Mouse (Mus musculus) MEL (cell line): Measurements from ENCODE around the gene Gm3404. TPM values are rescaled to one million over a fixed set of nuclear protein-coding genes. Genes with fewer than 3 reads are reported as not detected.
"Not testable (repeated sequence)": the region's sequence is repeated elsewhere in the genome, so short reads cannot be mapped to it uniquely, and the experiment has no call there.

ENCODE experiments used
- DNase-seq: peaks from one replicate; pipeline ENCODE4 v3.0.0; 2011; ENCODE audit warnings: low read depth, low spot score
- H3K27ac ChIP-seq: 2 replicates; pipeline ENCODE4 v1.5.1; 2012; ENCODE audit warnings: low read depth, mild to moderate bottlenecking, control low read depth, low read length, moderate library complexity; ENCODE audit not compliant: control insufficient read depth
- H3K27me3 ChIP-seq, 2 experiments: fragments of 150-350 bp in 1 of 2; sonication (generic) in 1 of 2; 2 replicates each; pipeline ENCODE4 v1.6.1; 2012; ENCODE audit warnings: low read length in 2 of 2, mild to moderate bottlenecking in 2 of 2, improper control_type of control experiment in 1 of 2, moderate library complexity in 1 of 2; ENCODE audit not compliant: insufficient read depth in 2 of 2, control insufficient read depth in 1 of 2
- H3K36me3 ChIP-seq, 2 experiments: 2 replicates each; pipeline ENCODE4 v1.6.1; 2012 to 2014; ENCODE audit warnings: low read length in 2 of 2, improper control_type of control experiment in 1 of 2, inconsistent platforms in 1 of 2, mild to moderate bottlenecking in 1 of 2; ENCODE audit not compliant: insufficient read depth in 2 of 2, control insufficient read depth in 1 of 2
- H3K4me1 ChIP-seq, 2 experiments: fragments of 150-350 bp in 1 of 2; sonication (generic) in 1 of 2; 2 replicates each; pipeline ENCODE4 v1.6.1; 2012; ENCODE audit warnings: low read length in 2 of 2, improper control_type of control experiment in 1 of 2, mild to moderate bottlenecking in 1 of 2; ENCODE audit not compliant: insufficient read depth in 2 of 2, control insufficient read depth in 1 of 2
- H3K4me3 ChIP-seq, 2 experiments: fragments of 150-350 bp in 1 of 2; sonication (generic) in 1 of 2; 2 replicates each; pipeline ENCODE4 v1.5.1; 2012; ENCODE audit warnings: low read depth in 2 of 2, low read length in 2 of 2, mild to moderate bottlenecking in 2 of 2, moderate library complexity in 2 of 2, control low read depth in 1 of 2, improper control_type of control experiment in 1 of 2; ENCODE audit not compliant: control insufficient read depth in 1 of 2, insufficient read depth in 1 of 2
- H3K79me2 ChIP-seq: 2 replicates; pipeline ENCODE4 v1.6.1; 2012; ENCODE audit warnings: mild to moderate bottlenecking, low read length, moderate library complexity; ENCODE audit not compliant: control insufficient read depth, poor library complexity, insufficient read depth
- H3K9ac ChIP-seq: 2 replicates; pipeline ENCODE4 v1.6.1; 2012; ENCODE audit warnings: low read depth, mild to moderate bottlenecking, control low read depth, low read length, moderate library complexity; ENCODE audit not compliant: control insufficient read depth, poor library complexity, severe bottlenecking
- H3K9me3 ChIP-seq: fragments of 150-350 bp; sonication (generic); replicated peaks from 2 replicates; pipeline ENCODE4 v1.6.1; 2012; ENCODE audit warnings: mild to moderate bottlenecking, low read length, improper control_type of control experiment, moderate library complexity; ENCODE audit not compliant: insufficient read depth
- E2F4 ChIP-seq: IDR thresholded peaks from 2 replicates; pipeline ENCODE4 v1.6.1; 2011; ENCODE audit warnings: low read depth, low read length, improper control_type of control experiment, borderline replicate concordance
- GABPA ChIP-seq: IDR thresholded peaks from 2 replicates; pipeline ENCODE4 v1.6.1; 2012; ENCODE audit warnings: low read depth, mild to moderate bottlenecking, inconsistent platforms, low read length, improper control_type of control experiment, moderate library complexity
- GATA1 ChIP-seq: IDR thresholded peaks from 2 replicates; pipeline ENCODE4 v1.6.1; 2011; ENCODE audit warnings: low read depth, low read length, improper control_type of control experiment
- HCFC1 ChIP-seq: IDR thresholded peaks from 2 replicates; pipeline ENCODE4 v1.6.1; 2012; ENCODE audit warnings: low read depth, mild to moderate bottlenecking, inconsistent platforms, low read length, improper control_type of control experiment, moderate library complexity
- KAT2A ChIP-seq: conservative IDR thresholded peaks from 2 replicates; pipeline ENCODE4 v1.6.1; 2012; ENCODE audit warnings: low read depth, low read length, improper control_type of control experiment, inconsistent platforms
- MXI1 ChIP-seq: IDR thresholded peaks from 2 replicates; pipeline ENCODE4 v1.6.1; 2011; ENCODE audit warnings: mild to moderate bottlenecking, low read depth, low read length, improper control_type of control experiment
- MYB ChIP-seq: IDR thresholded peaks from 2 replicates; pipeline ENCODE4 v1.6.1; 2011; ENCODE audit warnings: mild to moderate bottlenecking, low read depth, low read length, improper control_type of control experiment
- NRF1 ChIP-seq: IDR thresholded peaks from 2 replicates; pipeline ENCODE4 v1.6.1; 2014; ENCODE audit warnings: low read depth, mild to moderate bottlenecking, inconsistent platforms, low read length, improper control_type of control experiment, moderate library complexity; ENCODE audit not compliant: poor library complexity, insufficient read depth, severe bottlenecking
- POLR2A ChIP-seq, 2 experiments: IDR thresholded peaks; 2 replicates each; pipeline ENCODE4 v1.6.1; 2011 to 2012; ENCODE audit warnings: low read length in 2 of 2, mild to moderate bottlenecking in 2 of 2, control low read depth in 1 of 2, improper control_type of control experiment in 1 of 2, low read depth in 1 of 2, moderate library complexity in 1 of 2; ENCODE audit not compliant: control insufficient read depth in 1 of 2, insufficient read depth in 1 of 2, poor library complexity in 1 of 2
- POLR2AphosphoS2 ChIP-seq: IDR thresholded peaks from 2 replicates; pipeline ENCODE4 v1.6.1; 2011; ENCODE audit warnings: low read length, improper control_type of control experiment
- POLR2AphosphoS5 ChIP-seq: IDR thresholded peaks from 2 replicates; pipeline ENCODE4 v1.6.1; 2012; ENCODE audit warnings: low read depth, borderline replicate concordance, mild to moderate bottlenecking, inconsistent platforms, low read length, moderate library complexity, mixed read lengths
- RAD21 ChIP-seq: IDR thresholded peaks from 2 replicates; pipeline ENCODE4 v1.6.1; 2011; ENCODE audit warnings: mild to moderate bottlenecking, low read depth, low read length, improper control_type of control experiment
- SMC3 ChIP-seq: IDR thresholded peaks from 2 replicates; pipeline ENCODE4 v1.6.1; 2011; ENCODE audit warnings: low read depth, low read length, improper control_type of control experiment
- TBP ChIP-seq: IDR thresholded peaks from 2 replicates; pipeline ENCODE4 v1.8.0; 2011; ENCODE audit warnings: low read depth, low read length, improper control_type of control experiment
- USF2 ChIP-seq, 2 experiments: IDR thresholded peaks; 2 replicates each; pipeline ENCODE4 v1.6.1; 2011 to 2012; ENCODE audit warnings: improper control_type of control experiment in 2 of 2, low read length in 2 of 2, borderline replicate concordance in 1 of 2, inconsistent platforms in 1 of 2, low read depth in 1 of 2, mild to moderate bottlenecking in 1 of 2; ENCODE audit not compliant: insufficient read depth in 1 of 2
- ZKSCAN1 ChIP-seq: IDR thresholded peaks from 2 replicates; pipeline ENCODE4 v1.6.1; 2012; ENCODE audit warnings: low read depth, mild to moderate bottlenecking, inconsistent platforms, low read length, improper control_type of control experiment, moderate library complexity
- ZNF384 ChIP-seq: IDR thresholded peaks from 2 replicates; pipeline ENCODE4 v1.6.1; 2012; ENCODE audit warnings: low read depth, mild to moderate bottlenecking, inconsistent platforms, low read length, improper control_type of control experiment
- polyA plus RNA-seq, 2 experiments: library from polyadenylated mRNA; stranded (reverse) in 1 of 2; unstranded in 1 of 2; fragments of >175 nt in 1 of 2; fragments of >200 nt in 1 of 2; gene quantifications; 2 replicates each; pipeline versions ENCODE4 v1.2.1 to v1.2.4; 2012; ENCODE audit warnings: low replicate concordance in 2 of 2, low read depth in 1 of 2; ENCODE audit not compliant: insufficient read length in 2 of 2, insufficient read depth in 1 of 2, missing spikeins in 1 of 2
- total RNA-seq: library from RNA; depleted of rRNA; stranded (reverse); fragments of 300-350 nt; gene quantifications from 2 replicates; pipeline ENCODE4 v1.2.3, GENCODE M21; 2012

Gene Gm3404
- total and polyA plus RNA-seq, 3 experiments = not detected

DNA sequence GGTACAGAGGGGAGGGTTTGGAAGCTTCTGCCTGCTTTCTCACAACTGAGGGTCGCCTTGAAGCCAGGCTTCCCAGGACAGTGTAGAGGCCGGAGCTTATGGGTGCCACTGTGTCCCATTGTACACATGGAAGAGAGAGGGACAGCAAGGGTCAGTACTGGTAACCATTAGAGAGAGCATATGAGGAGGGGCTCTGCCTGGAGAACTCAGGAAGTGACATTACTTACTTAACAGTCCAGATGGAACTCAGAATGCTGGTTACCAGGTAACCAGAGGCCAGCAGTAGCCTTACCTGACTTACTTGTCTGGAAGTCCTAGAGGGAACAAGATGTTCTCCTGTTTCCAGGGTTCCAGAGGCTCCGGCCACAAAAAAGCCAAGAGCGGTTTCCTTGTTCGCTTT lies 11.8 kb upstream of the Gm3404 start, which contains the start of gene Gm3402:
TSS of gene Gm3402 (plus strand) at position 301 of the 400 bp plus-strand sequence.
- not testable (repeated sequence) for H3K36me3 ChIP-seq, H3K9me3 ChIP-seq, H3K27me3 ChIP-seq

DNA sequence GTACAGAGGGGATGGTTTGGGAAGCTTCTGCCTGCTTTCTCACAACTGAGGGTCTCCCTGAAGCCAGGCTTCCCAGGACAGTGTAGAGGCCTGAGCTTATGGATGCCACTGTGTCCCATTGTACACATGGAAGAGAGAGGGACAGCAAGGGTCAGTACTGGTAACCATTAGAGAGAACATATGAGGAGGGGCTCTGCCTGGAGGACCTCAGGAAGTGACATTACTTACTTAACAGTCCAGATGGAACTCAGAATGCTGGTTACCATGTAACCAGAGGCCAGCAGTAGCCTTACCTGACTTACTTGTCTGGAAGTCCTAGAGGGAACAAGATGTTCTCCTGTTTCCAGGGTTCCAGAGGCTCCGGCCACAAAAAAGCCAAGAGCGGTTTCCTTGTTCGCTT lies 11.7 kb downstream of the Gm3404 start, which contains the start of gene Gm3409:
TSS of gene Gm3409 (plus strand) at position 301 of the 400 bp plus-strand sequence.
- not testable (repeated sequence) for H3K9me3 ChIP-seq, H3K4me1 ChIP-seq, H3K4me3 ChIP-seq, H3K27me3 ChIP-seq, H3K27ac ChIP-seq, DNase-seq, H3K36me3 ChIP-seq, H3K79me2 ChIP-seq, H3K9ac ChIP-seq

More for the DNA sequence above, 11.8 kb upstream of the Gm3404 start, which contains the start of gene Gm3402:
- H3K4me3 ChIP-seq, H3K27ac ChIP-seq, DNase-seq, H3K4me1 ChIP-seq, H3K9ac ChIP-seq, H3K79me2 ChIP-seq: not testable (repeated sequence)

DNA sequence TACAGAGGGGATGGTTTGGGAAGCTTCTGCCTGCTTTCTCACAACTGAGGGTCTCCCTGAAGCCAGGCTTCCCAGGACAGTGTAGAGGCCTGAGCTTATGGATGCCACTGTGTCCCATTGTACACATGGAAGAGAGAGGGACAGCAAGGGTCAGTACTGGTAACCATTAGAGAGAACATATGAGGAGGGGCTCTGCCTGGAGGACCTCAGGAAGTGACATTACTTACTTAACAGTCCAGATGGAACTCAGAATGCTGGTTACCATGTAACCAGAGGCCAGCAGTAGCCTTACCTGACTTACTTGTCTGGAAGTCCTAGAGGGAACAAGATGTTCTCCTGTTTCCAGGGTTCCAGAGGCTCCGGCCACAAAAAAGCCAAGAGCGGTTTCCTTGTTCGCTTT lies 30.2 kb downstream of the Gm3404 start, which contains the start of gene Gm3415:
TSS of gene Gm3415 (plus strand) at position 301 of the 400 bp plus-strand sequence.
- H3K9me3 ChIP-seq, H3K9ac ChIP-seq, H3K79me2 ChIP-seq, H3K4me3 ChIP-seq, H3K4me1 ChIP-seq, H3K27ac ChIP-seq, H3K27me3 ChIP-seq, H3K36me3 ChIP-seq, DNase-seq: not testable (repeated sequence)

DNA sequence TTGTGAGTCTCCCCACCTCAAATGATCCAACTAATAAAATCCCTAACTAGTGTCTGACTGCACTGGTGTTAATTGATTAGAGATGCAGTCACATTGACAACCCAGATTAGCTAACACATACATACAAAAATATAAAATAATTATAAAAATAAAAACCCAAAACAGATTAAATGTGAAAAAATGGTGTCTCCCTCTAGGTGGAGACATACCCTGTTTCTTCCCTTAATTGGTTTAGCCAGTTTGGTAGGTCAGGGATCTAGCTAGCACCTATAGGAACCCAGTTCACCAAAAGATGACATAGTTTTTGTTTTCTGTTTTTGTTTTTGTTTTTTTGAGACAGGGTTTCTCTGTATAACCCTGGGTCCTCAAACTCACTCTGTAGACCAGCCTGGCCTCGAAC lies 38.7 kb downstream of the Gm3404 start:
- Histone ChIP-seq H3K79me2 (no peaks in the 10 kb centered on the region), H3K9ac (no peak overlapping the region), H3K27ac (no peak overlapping the region), H3K4me1 (no peaks in the 10 kb centered on the region), H3K36me3 (no peaks in the 10 kb centered on the region), H3K9me3 (no peaks in the 10 kb centered on the region), H3K27me3 (no peaks in the 10 kb centered on the region), H3K4me3 (no peak overlapping the region)
- no peak for DNase-seq
- TF ChIP-seq E2F4 = no peak
- TF ChIP-seq MXI1 = no peak
- no peak for TF ChIP-seq KAT2A
- no peak for TF ChIP-seq HCFC1
- no peak for TF ChIP-seq NRF1
- TF ChIP-seq USF2 (IDR thresholded peaks at IDR 0.05; ENCODE audit: borderline replicate concordance in 1 of 2, insufficient read depth in 1 of 2, low read depth in 1 of 2, low read length in 2 of 2) = no peak
- TF ChIP-seq ZNF384 = no peak
- TF ChIP-seq POLR2A (IDR thresholded peaks at IDR 0.05; ENCODE audit: control insufficient read depth in 1 of 2, insufficient read depth in 1 of 2, low read depth in 1 of 2, low read length in 2 of 2, poor library complexity in 1 of 2) = no peak
- TF ChIP-seq MYB = no peak
- TF ChIP-seq RAD21 = no peak
- TF ChIP-seq POLR2AphosphoS2 = no peak
- no peak for TF ChIP-seq ZKSCAN1
- TF ChIP-seq SMC3 = no peak
- TF ChIP-seq TBP = no peak
- TF ChIP-seq GATA1 = no peak
- TF ChIP-seq POLR2AphosphoS5 = no peak
- TF ChIP-seq GABPA = no peak
